Mouse (Mus musculus) heart, embryonic 14.5 days (tissue): ENCODE measurements around the gene Ccdc92b. TPM values are rescaled to one million over a fixed set of nuclear protein-coding genes. Genes with fewer than 3 reads are reported as not detected.

Source experiments
- ATAC-seq: fragments of 200-750 bp; cut with Nextera tagmentation; 2 replicates; pipeline ENCODE4 v1.8.0; 2017; ENCODE audit warnings: low read depth, moderate TSS enrichment; ENCODE audit not compliant: insufficient number of reproducible peaks, insufficient read depth, low FRiP score
- H3K27ac ChIP-seq, 2 experiments: fragments of 200-500 bp in 1 of 2; fragments of 300-500 bp in 1 of 2; sonication (generic) in 1 of 2; replicated peaks in 1 of 2; 2 replicates each; pipeline ENCODE4 v1.5.1; 2012 to 2014; ENCODE audit warnings: low read depth in 2 of 2, low read length in 2 of 2, control low read depth in 1 of 2, mild to moderate bottlenecking in 1 of 2, mixed read lengths in 1 of 2; ENCODE audit not compliant: control insufficient read depth in 1 of 2, insufficient read depth in 1 of 2
- H3K27me3 ChIP-seq: fragments of 300-500 bp; sonication (generic); 2 replicates; pipeline ENCODE4 v1.6.1; 2014; ENCODE audit warnings: mild to moderate bottlenecking, low read length, control low read depth; ENCODE audit not compliant: control insufficient read depth, insufficient read depth
- H3K36me3 ChIP-seq: fragments of 300-500 bp; sonication (generic); 2 replicates; pipeline ENCODE4 v1.6.1; 2014; ENCODE audit warnings: mild to moderate bottlenecking, control low read depth, low read length, mixed read lengths; ENCODE audit not compliant: control insufficient read depth, insufficient read depth
- H3K4me1 ChIP-seq, 2 experiments: fragments of 200-500 bp in 1 of 2; fragments of 300-500 bp in 1 of 2; sonication (generic) in 1 of 2; 2 replicates each; pipeline ENCODE4 v1.6.1; 2012 to 2014; ENCODE audit warnings: low read length in 2 of 2, control low read depth in 1 of 2, mixed read lengths in 1 of 2; ENCODE audit not compliant: control insufficient read depth in 2 of 2, insufficient read depth in 2 of 2
- H3K4me2 ChIP-seq: fragments of 300-500 bp; sonication (generic); 2 replicates; pipeline ENCODE4 v1.6.1; 2014; ENCODE audit warnings: mild to moderate bottlenecking, low read length
- H3K4me3 ChIP-seq, 2 experiments: fragments of 200-500 bp in 1 of 2; fragments of 300-500 bp in 1 of 2; sonication (generic) in 1 of 2; 2 replicates each; pipeline ENCODE4 v1.5.1; 2012 to 2014; ENCODE audit warnings: low read length in 2 of 2, mild to moderate bottlenecking in 2 of 2, control low read depth in 1 of 2, low read depth in 1 of 2, moderate library complexity in 1 of 2; ENCODE audit not compliant: control insufficient read depth in 1 of 2, insufficient read depth in 1 of 2
- H3K9ac ChIP-seq: fragments of 300-500 bp; sonication (generic); 2 replicates; pipeline ENCODE4 v1.6.1; 2014; ENCODE audit warnings: mild to moderate bottlenecking, low read length
- H3K9me3 ChIP-seq: fragments of 300-500 bp; sonication (generic); 2 replicates; pipeline ENCODE4 v1.6.1; 2016; ENCODE audit warnings: low read length, control low read depth; ENCODE audit not compliant: control insufficient read depth
- WGBS: fragments of 180-500 bp; shearing (Covaris S2); extraction: QIAGEN DNeasy Blood & Tissue Kit; methylation state at CpG from one replicate; pipeline ENCODE4 v1.1.7; 2014; 5-methylcytosine and 5-hydroxymethylcytosine counted together
- polyA plus RNA-seq: library from polyadenylated mRNA; unstranded; fragments of >200 nt; fragmentation: Nextera tagmentation; extraction: Ambion mirVana; gene quantifications from 2 replicates; pipeline ENCODE4 v1.2.1, GENCODE M21; 2014

Gene Ccdc92b
- polyA plus RNA-seq, 1 experiment from 2014 or later = 0.32 TPM

DNA sequence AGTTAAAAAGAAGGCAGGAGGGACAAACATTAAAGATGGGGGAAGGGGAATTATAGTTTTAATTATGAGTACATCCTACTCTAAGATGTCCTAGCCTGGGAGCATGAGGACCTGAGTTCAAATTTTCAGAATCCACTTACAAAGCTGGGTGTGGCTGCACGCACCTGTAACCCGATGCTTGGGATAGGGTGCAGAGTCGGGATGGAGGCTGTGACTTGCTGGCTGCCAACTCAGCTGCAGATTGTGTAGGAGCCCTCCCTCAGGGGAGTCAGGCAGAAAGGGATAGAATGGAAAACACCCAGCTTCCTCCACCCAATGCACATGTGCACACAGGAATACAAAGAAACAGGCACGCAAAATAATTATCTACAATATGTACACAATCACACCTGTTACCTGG, 6.0 kb upstream of the Ccdc92b start:
- no peak for ATAC-seq
- WGBS = 62% methylated on average over 4 of the region's 4 CpGs
- Histone ChIP-seq H3K27me3 (peaks cover 58% of the 10 kb centered on the region), H3K4me2 (no peak overlapping the region), H3K9me3 (no peaks in the 10 kb centered on the region), H3K9ac (no peak overlapping the region), H3K4me3 (no peak overlapping the region), H3K27ac (no peak overlapping the region), H3K36me3 (no peaks in the 10 kb centered on the region), H3K4me1 (peaks cover 2 to 12% of the 10 kb centered on the region in 2 experiments; a peak in 2 of 4 replicates)

DNA sequence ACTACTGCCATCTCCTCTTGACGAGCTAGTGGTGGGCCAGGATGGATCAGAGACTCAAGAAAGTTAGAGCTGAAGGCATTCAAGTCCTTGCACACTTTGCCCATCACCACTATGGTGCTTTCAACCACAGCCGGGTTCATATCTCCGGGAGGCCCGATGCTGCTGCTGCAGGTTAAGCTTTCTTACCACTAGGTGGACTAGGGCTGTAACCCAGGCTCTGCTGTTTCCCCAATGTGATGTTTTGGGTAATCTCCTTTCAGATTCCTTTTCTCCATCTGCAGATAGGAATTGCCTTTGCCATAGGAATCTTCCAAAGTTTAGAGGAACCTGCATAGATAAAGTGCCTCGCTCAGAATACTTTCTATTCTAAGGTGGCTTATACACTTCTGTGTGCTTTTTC, 3.8 kb upstream of the Ccdc92b start:
- Histone ChIP-seq H3K4me2 (no peak overlapping the region), H3K9me3 (no peaks in the 10 kb centered on the region), H3K27ac (no peak overlapping the region), H3K27me3 (peaks cover 53% of the 10 kb centered on the region), H3K4me1 (peaks cover 2 to 14% of the 10 kb centered on the region in 2 experiments; a peak in 2 of 4 replicates), H3K36me3 (no peaks in the 10 kb centered on the region), H3K4me3 (no peak overlapping the region), H3K9ac (no peak overlapping the region)
- ATAC-seq = no peak
- WGBS = 45% methylated on average over 5 of the region's 5 CpGs

DNA sequence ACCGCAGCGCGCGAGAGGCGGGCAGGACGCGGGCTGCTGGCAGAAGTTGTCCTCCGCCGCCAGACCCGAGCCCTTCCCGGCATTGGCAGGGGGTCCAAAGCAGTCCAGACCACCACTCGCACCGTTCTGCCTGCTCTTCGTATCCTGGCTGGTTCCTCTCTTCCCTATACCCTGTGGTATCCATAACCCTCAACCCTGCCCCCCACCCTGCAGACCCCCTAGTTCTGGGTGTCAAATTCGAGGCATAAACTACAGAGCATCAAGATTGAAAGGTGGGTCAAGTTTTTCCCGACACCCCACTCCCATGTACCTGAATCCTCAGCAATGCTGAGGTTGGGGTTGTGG, 523 bp downstream of the Ccdc92b start:
- ATAC-seq = no peak
- Histone ChIP-seq H3K36me3 (no peaks in the 10 kb centered on the region), H3K27ac (no peak overlapping the region), H3K9me3 (no peaks in the 10 kb centered on the region), H3K4me1 (peaks cover 2 to 5% of the 10 kb centered on the region in 2 experiments; a peak in 2 of 4 replicates), H3K4me2 (peak overlapping the region; percentile 54), H3K27me3 (peaks cover 37% of the 10 kb centered on the region), H3K9ac (no peak overlapping the region), H3K4me3 (peak overlapping the region in 1 of 2 experiments; percentile 30; a peak in 1 of 4 replicates)
- WGBS = under 1% methylated on average over 16 of the region's 16 CpGs

DNA sequence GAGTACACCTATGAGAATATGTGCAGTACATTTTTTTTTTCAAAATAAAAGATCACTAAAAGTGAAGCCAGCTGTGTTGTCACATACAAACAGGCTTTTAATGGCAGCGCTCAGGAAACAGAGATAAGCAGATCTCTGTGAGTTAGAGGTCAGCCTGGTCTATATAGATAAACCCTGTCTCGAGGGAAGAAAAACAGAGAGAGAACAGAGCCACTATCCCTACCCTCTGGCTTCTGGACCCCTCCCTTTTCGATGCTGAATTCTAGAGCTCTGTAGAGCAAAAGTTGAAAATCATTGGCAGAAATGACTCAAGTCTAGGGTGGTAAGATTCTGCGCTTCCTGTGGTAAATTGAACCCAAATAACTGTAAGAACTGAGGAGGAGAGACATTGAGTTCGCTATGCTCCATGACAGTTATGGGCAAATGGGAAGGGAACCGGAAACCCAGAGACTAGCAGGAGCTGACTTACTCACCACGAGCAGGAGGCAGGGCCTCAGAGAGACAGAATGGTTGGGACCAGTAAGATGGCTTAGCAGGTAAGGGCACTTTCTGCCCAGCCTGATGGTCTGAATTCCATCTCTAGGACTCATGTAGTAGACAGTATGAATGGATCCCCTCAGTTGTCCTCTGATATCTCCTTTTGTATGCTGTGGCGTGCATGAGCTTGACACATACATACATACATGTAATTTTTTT, 2.7 kb downstream of the Ccdc92b start:
- no peak for ATAC-seq
- Histone ChIP-seq H3K36me3 (no peaks in the 10 kb centered on the region), H3K9ac (no peak overlapping the region), H3K4me3 (no peak overlapping the region), H3K4me1 (peaks cover 2 to 5% of the 10 kb centered on the region in 2 experiments; a peak in 2 of 4 replicates), H3K27ac (no peak overlapping the region), H3K9me3 (no peaks in the 10 kb centered on the region), H3K4me2 (no peak overlapping the region), H3K27me3 (peaks cover 30% of the 10 kb centered on the region)
- WGBS = 47% methylated on average over 8 of the region's 8 CpGs

DNA sequence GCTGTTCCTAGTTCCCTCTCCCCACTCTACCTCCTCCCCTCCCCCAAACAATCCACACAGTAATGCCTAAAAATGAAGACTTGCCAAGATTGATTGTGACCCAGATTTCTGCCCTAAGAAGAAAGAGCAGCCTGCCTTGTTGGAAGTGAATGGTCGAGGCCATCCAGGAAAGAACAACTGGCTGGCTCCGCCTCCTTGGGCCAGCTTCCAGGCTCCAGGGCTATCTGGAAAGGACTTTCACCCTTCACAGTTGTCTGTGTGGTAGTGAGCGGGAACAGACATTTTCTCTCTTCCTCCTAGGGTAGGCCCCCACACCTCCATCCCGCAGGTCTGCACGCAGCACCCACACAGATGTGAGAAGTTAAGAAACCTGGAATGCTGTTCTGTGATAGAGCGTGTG, 4.3 kb downstream of the Ccdc92b start:
- H3K4me2 ChIP-seq = no peak overlapping the region
- H3K4me1 ChIP-seq = peaks cover 2 to 5% of the 10 kb centered on the region in 2 experiments; a peak in 2 of 4 replicates
- H3K27me3 ChIP-seq = peaks cover 25% of the 10 kb centered on the region
- no peak overlapping the region for H3K27ac ChIP-seq
- no peaks in the 10 kb centered on the region for H3K36me3 ChIP-seq
- H3K9ac ChIP-seq = no peak overlapping the region
- WGBS = 58% methylated on average over 6 of the region's 6 CpGs
- no peak for ATAC-seq
- H3K9me3 ChIP-seq = no peaks in the 10 kb centered on the region
- H3K4me3 ChIP-seq = no peak overlapping the region

DNA sequence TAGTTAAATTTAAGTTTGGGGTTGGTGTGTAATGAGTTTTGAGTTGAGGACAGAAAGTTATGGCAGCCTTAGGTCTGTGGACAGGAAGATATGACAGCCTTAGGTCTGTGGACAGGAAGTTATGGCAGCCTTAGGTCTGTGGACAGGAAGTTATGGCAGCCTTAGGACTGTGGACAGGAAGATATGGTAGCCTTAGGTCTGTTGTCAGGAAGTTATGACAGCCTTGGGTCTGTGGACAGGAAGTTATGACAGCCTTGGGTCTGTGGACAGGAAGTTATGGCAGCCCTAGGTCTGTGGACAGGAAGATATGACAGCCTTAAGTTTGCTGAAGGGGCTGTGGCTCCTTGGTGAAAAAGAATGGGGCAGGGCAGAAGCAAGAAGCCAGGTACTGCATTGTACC, 5.9 kb downstream of the Ccdc92b start:
- Histone ChIP-seq H3K4me1 (peaks cover 0 to 2% of the 10 kb centered on the region in 2 experiments; a peak in 2 of 4 replicates), H3K9me3 (no peaks in the 10 kb centered on the region), H3K9ac (no peak overlapping the region), H3K27me3 (peaks cover 14% of the 10 kb centered on the region), H3K36me3 (no peaks in the 10 kb centered on the region), H3K4me2 (no peak overlapping the region), H3K27ac (no peak overlapping the region), H3K4me3 (no peak overlapping the region)
- no peak for ATAC-seq

DNA sequence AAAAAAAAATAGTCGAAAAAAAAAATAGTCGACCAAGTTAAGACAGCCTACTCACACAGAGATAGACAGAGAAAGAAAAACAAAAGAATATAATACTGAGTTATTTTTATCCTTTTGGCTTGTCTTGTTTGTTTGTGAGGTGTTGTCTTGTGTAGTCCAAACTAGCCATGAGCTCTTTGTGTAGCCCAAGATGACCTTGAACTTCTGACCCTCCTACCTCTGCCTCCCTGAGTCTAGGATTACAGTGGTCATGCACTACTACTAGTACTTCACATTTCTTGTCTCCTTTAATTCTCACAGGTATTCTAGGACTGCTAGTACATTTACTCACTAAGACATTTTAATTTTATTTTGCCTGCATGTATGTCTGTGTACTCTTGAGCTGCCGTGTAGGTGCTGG, 8.1 kb downstream of the Ccdc92b start:
- H3K9me3 ChIP-seq = no peaks in the 10 kb centered on the region
- H3K4me1 ChIP-seq = peaks cover 0 to 2% of the 10 kb centered on the region in 2 experiments; a peak in 2 of 4 replicates
- no peaks in the 10 kb centered on the region for H3K36me3 ChIP-seq
- WGBS = 70% methylated on average over 3 of the region's 3 CpGs
- H3K4me2 ChIP-seq = no peak overlapping the region
- H3K27ac ChIP-seq = no peak overlapping the region
- no peak overlapping the region for H3K9ac ChIP-seq
- no peak overlapping the region for H3K4me3 ChIP-seq
- ATAC-seq = no peak
- H3K27me3 ChIP-seq = no peaks in the 10 kb centered on the region
